Mouse (Mus musculus): Measurements from ENCODE around the gene Tspan14. TPM values are rescaled to one million over a fixed set of nuclear protein-coding genes. Genes with fewer than 3 reads are reported as not detected.

The Tspan14 gene
- polyA plus RNA-seq, 1 experiment from 2014 or later: 77.3 TPM

DNA sequence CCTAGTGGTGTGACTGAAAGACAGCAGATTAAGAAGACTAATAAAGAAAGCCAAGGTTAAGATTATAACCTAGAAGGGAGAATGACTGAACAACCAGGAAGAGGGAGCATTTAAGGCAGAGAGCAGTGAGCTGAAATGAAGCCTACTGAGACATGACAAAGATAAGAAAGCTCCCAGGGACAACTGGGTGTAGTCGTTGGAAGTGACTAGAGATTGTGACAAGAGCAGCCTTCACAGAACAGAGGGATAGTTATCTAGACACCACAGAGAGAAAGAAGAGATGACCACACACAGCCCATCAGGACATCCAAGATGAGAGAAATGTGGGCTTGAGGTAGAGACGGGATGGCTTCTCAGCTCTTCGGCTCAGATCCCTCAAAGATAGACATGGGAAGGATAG is 102.9 kb downstream of the Tspan14 start:
- H3K36me3 ChIP-seq (ENCODE audit: control insufficient read depth, insufficient read depth, low read length): no peaks in the 10 kb centered on the region
- no peaks in the 10 kb centered on the region for H3K9me3 ChIP-seq (replicated peaks; ENCODE audit: control insufficient read depth, low read length)
- H3K27ac ChIP-seq (ENCODE audit: low read length): no peak overlapping the region
- ATAC-seq (ENCODE audit: insufficient read depth, low FRiP score): no peak
- 76% methylated on average over 3 of the region's 3 CpGs for WGBS
- no peak overlapping the region for H3K9ac ChIP-seq (ENCODE audit: low read length)
- H3K4me1 ChIP-seq (ENCODE audit: control insufficient read depth, insufficient read depth, low read length): no peaks in the 10 kb centered on the region
- no peak overlapping the region for H3K4me2 ChIP-seq (ENCODE audit: low read depth, low read length)
- no peaks in the 10 kb centered on the region for H3K27me3 ChIP-seq (ENCODE audit: control insufficient read depth, insufficient read depth, low read length)
- no peak overlapping the region for H3K4me3 ChIP-seq (replicated peaks; ENCODE audit: low read length)

DNA sequence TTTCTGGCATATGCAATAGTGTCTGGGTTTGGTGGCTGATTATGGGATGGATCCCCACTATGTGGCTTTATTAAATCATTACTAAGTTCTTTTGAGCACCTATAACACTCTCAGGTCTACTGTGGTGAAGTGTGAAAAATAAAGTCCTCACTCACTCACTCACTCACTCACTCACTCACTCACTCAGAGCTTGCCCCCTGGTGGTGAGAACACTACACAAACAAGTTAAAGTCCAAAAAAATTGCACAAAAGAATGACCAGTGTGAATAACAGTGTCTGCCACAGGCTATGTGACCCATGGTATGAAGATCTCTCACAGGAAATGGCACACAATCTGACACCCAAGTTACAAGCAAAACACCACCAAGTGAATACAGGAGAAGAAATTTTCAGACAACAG is 103.6 kb downstream of the Tspan14 start:
- H3K4me1 ChIP-seq (ENCODE audit: control insufficient read depth, insufficient read depth, low read length): no peaks in the 10 kb centered on the region
- no peaks in the 10 kb centered on the region for H3K27me3 ChIP-seq (ENCODE audit: control insufficient read depth, insufficient read depth, low read length)
- no peak overlapping the region for H3K4me2 ChIP-seq (ENCODE audit: low read depth, low read length)
- no peak for ATAC-seq (ENCODE audit: insufficient read depth, low FRiP score)
- H3K9me3 ChIP-seq (replicated peaks; ENCODE audit: control insufficient read depth, low read length): no peaks in the 10 kb centered on the region
- H3K4me3 ChIP-seq (replicated peaks; ENCODE audit: low read length): no peak overlapping the region
- no peak overlapping the region for H3K27ac ChIP-seq (ENCODE audit: low read length)
- H3K36me3 ChIP-seq (ENCODE audit: control insufficient read depth, insufficient read depth, low read length): no peaks in the 10 kb centered on the region
- H3K9ac ChIP-seq (ENCODE audit: low read length): no peak overlapping the region

Other genes starting within 250 kb of the Tspan14 start
- gene Sh2d4b, start 73.5 kb downstream of the Tspan14 start, polyA plus RNA-seq (2015; fragmentation: Nextera tagmentation; extraction: Ambion mirVana): 0.35 and 0.41 TPM in 2 replicates
- gene Fam213a, start 47.0 kb upstream of the Tspan14 start, polyA plus RNA-seq (2015; fragmentation: Nextera tagmentation; extraction: Ambion mirVana): 42.4 and 45.1 TPM in 2 replicates
- not detected in 2 replicates for gene Dydc2, start 102.4 kb upstream of the Tspan14 start, polyA plus RNA-seq (2015; fragmentation: Nextera tagmentation; extraction: Ambion mirVana)
- not detected in 2 replicates for gene Dydc1, start 106.1 kb upstream of the Tspan14 start, polyA plus RNA-seq (2015; fragmentation: Nextera tagmentation; extraction: Ambion mirVana)
- gene Mat1a, start 138.2 kb upstream of the Tspan14 start, polyA plus RNA-seq (2015; fragmentation: Nextera tagmentation; extraction: Ambion mirVana): 9.0 and 9.3 TPM in 2 replicates
- not detected in 2 replicates for gene Sftpa1, start 165.0 kb upstream of the Tspan14 start, polyA plus RNA-seq (2015; fragmentation: Nextera tagmentation; extraction: Ambion mirVana)
- gene Mbl1, start 184.7 kb upstream of the Tspan14 start, polyA plus RNA-seq (2015; fragmentation: Nextera tagmentation; extraction: Ambion mirVana): 1.7 and 2.2 TPM in 2 replicates
- gene Sftpd, start 218.3 kb upstream of the Tspan14 start, polyA plus RNA-seq (2015; fragmentation: Nextera tagmentation; extraction: Ambion mirVana): 0.19 and 0.24 TPM in 2 replicates